16 mouse cellular contexts compared by ENCODE assay signal in genomic region chr2:112781631-112782030, GRCm38 (mm10).
"Had no signal": no experiment of that assay in that cellular context is flagged by ENCODE, and none has a peak within 500 bp of the region (broad histone marks: within the 10 kb centered on the region; RNA-seq: fewer than 3 reads in every experiment).

No protein-coding gene starts in this region.

- H3K9ac ChIP-seq: limb, embryonic 12.5 days; limb, embryonic 15.5 days; liver, embryonic 14.5 days; liver, postnatal 0 days; stomach, embryonic 15.5 days had no signal

- H3K4me2 ChIP-seq: limb, embryonic 12.5 days; limb, embryonic 15.5 days; liver, embryonic 11.5 days; midbrain, embryonic 11.5 days; stomach, embryonic 15.5 days had no signal

- H3K4me1 ChIP-seq: limb, embryonic 12.5 days; limb, embryonic 15.5 days had no signal

- DNase-seq: kidney, adult 2 months; kidney, postnatal 10 days; kidney, postnatal 4 days; left cerebral cortex, postnatal 4 days; liver, postnatal 0 days; midbrain, embryonic 14.5 days; thymus, adult 2 months; thymus, postnatal 14 days had no signal

- ATAC-seq: hindbrain, postnatal 0 days; inflammation-experienced regulatory T-cells, adult 6 months; liver, postnatal 0 days had no signal

- H3K27me3 ChIP-seq: limb, embryonic 12.5 days; limb, embryonic 15.5 days; stomach, embryonic 15.5 days had no signal

- H3K27ac ChIP-seq: hindbrain, postnatal 0 days; limb, embryonic 12.5 days; limb, embryonic 15.5 days; liver, embryonic 14.5 days had no signal

- H3K4me3 ChIP-seq: limb, embryonic 12.5 days; limb, embryonic 15.5 days; stomach, embryonic 15.5 days had no signal

- H3K9me3 ChIP-seq: limb, embryonic 12.5 days; limb, embryonic 15.5 days; stomach, embryonic 15.5 days had no signal

- H3K36me3 ChIP-seq: limb, embryonic 12.5 days; limb, embryonic 15.5 days; stomach, embryonic 15.5 days had no signal
